Mouse (Mus musculus) mammary gland, adult 2 months (tissue): Measurements from ENCODE around the gene Ar. TPM values are rescaled to one million over a fixed set of nuclear protein-coding genes. Genes with fewer than 3 reads are reported as not detected.

Source experiments
- polyA plus RNA-seq: library from polyadenylated mRNA; depleted of rRNA; stranded (reverse); fragments of >200 nt; gene quantifications from 2 replicates; pipeline ENCODE4 v1.2.3, GENCODE M21; 2012; ENCODE audit warnings: low replicate concordance; rRNA removed

Ar gene
- 2.4 and 2.5 TPM in 2 replicates for polyA plus RNA-seq

DNA sequence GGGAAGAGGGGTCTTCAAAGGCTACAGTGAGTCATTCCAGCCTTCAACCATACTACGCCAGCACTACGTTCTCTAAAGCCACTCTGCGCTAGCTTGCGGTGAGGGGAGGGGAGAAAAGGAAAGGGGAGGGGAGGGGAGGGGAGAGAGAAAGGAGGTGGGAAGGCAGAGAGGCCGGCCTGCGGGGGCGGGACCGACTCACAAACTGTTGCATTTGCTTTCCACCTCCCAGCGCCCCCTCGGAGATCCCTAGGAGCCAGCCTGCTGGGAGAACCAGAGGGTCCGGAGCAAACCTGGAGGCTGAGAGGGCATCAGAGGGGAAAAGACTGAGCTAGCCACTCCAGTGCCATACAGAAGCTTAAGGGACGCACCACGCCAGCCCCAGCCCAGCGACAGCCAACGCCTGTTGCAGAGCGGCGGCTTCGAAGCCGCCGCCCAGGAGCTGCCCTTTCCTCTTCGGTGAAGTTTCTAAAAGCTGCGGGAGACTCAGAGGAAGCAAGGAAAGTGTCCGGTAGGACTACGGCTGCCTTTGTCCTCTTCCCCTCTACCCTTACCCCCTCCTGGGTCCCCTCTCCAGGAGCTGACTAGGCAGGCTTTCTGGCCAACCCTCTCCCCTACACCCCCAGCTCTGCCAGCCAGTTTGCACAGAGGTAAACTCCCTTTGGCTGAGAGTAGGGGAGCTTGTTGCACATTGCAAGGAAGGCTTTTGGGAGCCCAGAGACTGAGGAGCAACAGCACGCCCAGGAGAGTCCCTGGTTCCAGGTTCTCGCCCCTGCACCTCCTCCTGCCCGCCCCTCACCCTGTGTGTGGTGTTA is at the start of gene Ar:
Gene Ar, plus strand, starts transcription at position 239 of the 812 bp plus-strand sequence.

